Mouse (Mus musculus) 3134 (cell line): Measurements from ENCODE around the gene Tmc8.
"Not testable (repeated sequence)": the region's sequence is repeated elsewhere in the genome, so short reads cannot be mapped to it uniquely, and the experiment has no call there.

ENCODE experiments used
- DNase-seq: peaks from one replicate; pipeline ENCODE4 v3.0.0-alpha.2; 2011; ENCODE audit warnings: low spot score; ENCODE audit not compliant: insufficient read length; ENCODE audit errors: extremely low read depth

Tmc8 gene

GRCm38 (mm10) chr11:117823411-117823810, 41.5 kb downstream of the Tmc8 start:
- DNase-seq: no peak

- peak; percentile 87 for DNase-seq
Observed at GRCm38 (mm10) chr11:117824060-117824969, 42.4 kb downstream of the Tmc8 start.

GRCm38 (mm10) chr11:117825333-117826101, 43.6 kb downstream of the Tmc8 start, which contains the start of the genes Afmid and Tk1:
Afmid (plus strand) TSS chr11:117825924.
Tk1 (minus strand) TSS chr11:117826092.
- peak; percentile 86 for DNase-seq

- DNase-seq: no peak
Observed at GRCm38 (mm10) chr11:117826164-117826563, 44.3 kb downstream of the Tmc8 start.

- DNase-seq: no peak
Observed at GRCm38 (mm10) chr11:117826916-117827315, 45.0 kb downstream of the Tmc8 start.

- DNase-seq: no peak
Observed at GRCm38 (mm10) chr11:117827386-117827785, 45.5 kb downstream of the Tmc8 start.

- peak; percentile 74 for DNase-seq
Observed at GRCm38 (mm10) chr11:117828149-117828887, 46.4 kb downstream of the Tmc8 start.

- no peak for DNase-seq
Observed at GRCm38 (mm10) chr11:117828888-117829604, 47.2 kb downstream of the Tmc8 start.

GRCm38 (mm10) chr11:117829671-117830215, 47.9 kb downstream of the Tmc8 start:
- DNase-seq: no peak

- DNase-seq: no peak
Observed at GRCm38 (mm10) chr11:117830401-117830800, 48.5 kb downstream of the Tmc8 start.

- peak; percentile 92 for DNase-seq
Observed at GRCm38 (mm10) chr11:117832086-117832969, 50.5 kb downstream of the Tmc8 start.

- not testable (repeated sequence) for DNase-seq
Observed at GRCm38 (mm10) chr11:117833509-117833908, 51.6 kb downstream of the Tmc8 start.

- DNase-seq: no peak
Observed at GRCm38 (mm10) chr11:117834086-117834485, 52.2 kb downstream of the Tmc8 start.

GRCm38 (mm10) chr11:117836306-117836705, 54.4 kb downstream of the Tmc8 start:
- no peak for DNase-seq

- DNase-seq: no peak
Observed at GRCm38 (mm10) chr11:117838572-117838971, 56.7 kb downstream of the Tmc8 start.

- DNase-seq: no peak
Observed at GRCm38 (mm10) chr11:117839021-117839420, 57.1 kb downstream of the Tmc8 start.

GRCm38 (mm10) chr11:117840910-117841309, 59.0 kb downstream of the Tmc8 start:
- no peak for DNase-seq
